Mouse (Mus musculus): ENCODE measurements around the gene Ccl17. TPM values are rescaled to one million over a fixed set of nuclear protein-coding genes. Genes with fewer than 3 reads are reported as not detected.
A peak's percentile ranks its signal among the peaks of the same experiment; 100 is the strongest.

Gene Ccl17
- total RNA-seq (2022), result 1 to 10 TPM in 3 of 4 experiments, under 1 TPM in 1; 0.55 to 4.4 (median 1.7) TPM

DNA sequence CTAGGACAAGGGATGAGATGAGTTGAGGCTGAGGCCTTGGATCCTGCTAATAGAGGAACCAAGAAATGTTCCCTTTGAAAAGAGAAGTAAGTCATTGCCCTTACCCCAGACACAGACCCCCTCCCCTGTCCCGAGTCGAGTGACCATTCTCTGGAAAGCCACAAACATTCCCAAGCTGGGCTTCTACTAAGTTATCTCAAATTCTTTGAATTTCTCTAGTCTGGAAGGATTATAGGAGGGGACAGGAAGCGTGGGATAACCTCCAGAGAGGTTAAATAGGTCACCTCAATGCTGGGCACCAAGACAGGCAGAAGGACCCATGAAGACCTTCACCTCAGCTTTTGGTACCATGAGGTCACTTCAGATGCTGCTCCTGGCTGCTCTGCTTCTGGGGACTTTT lies at the start of gene Ccl17:
Ccl17 (plus strand) TSS at position 301 of the 400 bp plus-strand sequence.
- DNase-seq, result no peak

DNA sequence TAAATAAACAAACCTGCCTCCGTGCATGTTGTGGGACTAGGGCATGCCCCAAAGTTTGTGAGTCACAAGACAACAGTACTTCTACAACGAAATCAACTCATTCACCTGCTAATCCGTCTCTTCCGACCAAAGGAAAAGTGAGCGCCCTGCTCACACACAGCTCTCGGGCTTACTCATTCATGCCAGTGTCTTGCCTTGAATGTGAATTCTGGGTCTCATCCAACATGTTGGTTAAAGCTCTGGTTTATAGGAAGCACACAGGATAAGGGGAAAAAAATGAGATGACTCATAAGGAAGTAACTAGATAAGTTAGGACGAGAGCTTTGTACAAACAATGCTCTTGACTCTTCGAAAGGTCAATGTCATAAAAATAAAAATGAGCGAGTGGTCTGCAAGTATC lies 43.2 kb upstream of the Ccl17 start:
- DNase-seq, result no peak

GRCm38 (mm10) chr8:94770945-94771344 lies 39.3 kb upstream of the Ccl17 start:
- no peak for DNase-seq

- peak; percentile 85 for DNase-seq
Observed at GRCm38 (mm10) chr8:94771941-94772670, 38.1 kb upstream of the Ccl17 start, which contains the start of gene Cx3cl1. Cx3cl1 (plus strand) TSS chr8:94772009.

DNA sequence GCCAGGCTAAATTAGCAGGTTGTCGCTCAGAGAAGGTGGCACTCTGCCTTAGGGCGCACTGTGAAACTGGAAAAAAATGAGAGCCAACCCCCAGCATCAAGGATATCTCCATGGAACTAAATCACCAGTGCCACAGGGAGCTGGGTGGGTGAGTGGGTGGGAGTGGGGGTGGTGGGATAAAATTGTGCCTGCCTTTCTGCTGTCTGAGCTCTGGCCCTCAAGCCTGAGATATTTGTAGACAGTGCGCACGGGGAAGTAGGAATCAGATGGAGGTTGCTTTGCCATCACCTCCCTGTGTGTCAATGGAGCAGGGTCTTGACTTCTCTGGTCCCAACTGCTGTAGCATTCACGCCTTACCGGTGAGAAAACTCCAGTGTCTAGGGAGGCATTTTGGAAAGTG lies 37.2 kb upstream of the Ccl17 start:
- DNase-seq, result no peak

- no peak for DNase-seq
Observed at GRCm38 (mm10) chr8:94773700-94774171, 36.5 kb upstream of the Ccl17 start.

DNA sequence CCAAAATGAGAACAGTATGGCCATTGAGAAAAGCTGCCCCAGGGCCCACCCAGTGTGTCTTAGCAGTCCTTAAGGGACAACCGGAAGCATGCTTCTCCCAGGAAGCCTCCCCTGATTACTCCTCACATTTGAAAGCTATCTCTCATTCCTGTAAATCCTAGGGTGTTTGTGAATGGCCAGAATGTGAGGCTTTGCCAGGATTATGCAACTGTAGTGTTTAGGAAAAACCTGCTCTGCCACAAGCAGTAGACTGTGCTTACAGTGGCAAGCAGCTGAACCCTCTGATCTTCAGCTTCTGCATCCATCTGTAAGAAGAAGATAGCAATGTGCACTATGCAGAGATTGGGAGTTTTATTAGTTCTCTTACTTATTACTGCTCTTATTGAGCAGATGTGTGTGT lies 35.7 kb upstream of the Ccl17 start:
- no peak for DNase-seq

DNA sequence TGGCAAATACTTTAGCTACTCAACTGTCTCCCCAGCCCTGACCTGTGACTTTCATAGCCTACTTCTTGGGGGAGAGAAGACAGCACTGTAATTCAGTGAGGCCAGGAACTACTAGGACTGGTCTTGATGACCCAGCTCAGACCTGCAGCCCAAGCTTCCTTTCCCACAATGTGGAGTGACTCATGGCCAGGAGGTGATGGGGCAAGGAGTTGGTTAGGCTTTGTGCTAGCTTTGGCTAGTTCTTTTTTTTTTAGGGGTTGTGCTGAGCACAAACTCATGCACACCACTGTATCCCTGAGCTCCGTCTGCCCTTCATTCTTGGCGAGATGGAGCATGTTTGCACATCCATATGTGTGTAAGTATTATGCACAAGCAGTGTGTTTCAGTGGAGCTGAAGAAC lies 33.9 kb upstream of the Ccl17 start:
- no peak for DNase-seq

GRCm38 (mm10) chr8:94778036-94778435 lies 32.2 kb upstream of the Ccl17 start:
- DNase-seq, result no peak

- no peak for DNase-seq
Observed at GRCm38 (mm10) chr8:94778473-94778872, 31.8 kb upstream of the Ccl17 start.

GRCm38 (mm10) chr8:94778895-94779533 lies 31.2 kb upstream of the Ccl17 start:
- DNase-seq, result no peak

GRCm38 (mm10) chr8:94779534-94780294 lies 30.5 kb upstream of the Ccl17 start:
- no peak for DNase-seq

GRCm38 (mm10) chr8:94780491-94781154 lies 29.6 kb upstream of the Ccl17 start:
- no peak for DNase-seq

- no peak for DNase-seq
Observed at GRCm38 (mm10) chr8:94781155-94781837, 29.0 kb upstream of the Ccl17 start.

DNA sequence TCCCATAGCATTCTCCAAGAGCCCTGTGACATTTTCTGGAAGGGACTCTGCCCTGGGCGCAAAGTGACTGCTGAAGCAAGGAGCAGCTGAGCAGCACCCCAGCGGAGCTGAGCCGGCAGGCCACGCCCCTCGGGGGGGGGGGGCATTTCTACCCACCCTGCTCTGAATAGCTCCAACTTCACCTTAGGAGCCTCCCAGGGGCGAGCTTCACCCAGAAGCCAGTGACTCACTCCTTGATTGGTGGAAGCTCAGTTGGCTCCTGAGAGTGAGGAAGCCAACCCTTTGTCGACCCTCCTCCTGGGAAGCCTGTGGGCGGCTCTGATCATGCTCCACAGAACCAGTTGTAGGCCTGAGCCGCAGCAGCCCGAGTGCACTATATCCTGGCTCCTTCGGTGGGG lies 28.4 kb upstream of the Ccl17 start:
- DNase-seq, result no peak

DNA sequence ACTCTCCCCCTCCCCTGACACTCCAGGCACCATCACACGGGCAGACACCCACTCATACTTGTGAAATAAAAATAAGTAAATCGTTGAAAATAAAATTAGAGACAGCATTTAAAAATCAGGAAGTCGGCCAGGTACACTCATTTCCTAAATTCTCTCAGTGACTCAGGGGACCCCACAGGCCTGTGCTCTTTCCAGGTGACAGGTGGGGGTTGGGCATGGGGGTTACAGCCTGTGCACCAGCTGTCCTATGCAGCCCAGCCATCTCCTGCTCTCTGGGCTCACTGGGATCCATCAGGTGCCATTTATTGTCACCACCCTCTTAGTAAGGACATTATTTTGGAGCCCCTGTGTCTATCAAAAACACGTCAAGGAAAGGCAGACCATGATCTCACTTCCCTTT lies 26.4 kb upstream of the Ccl17 start:
- no peak for DNase-seq

DNA sequence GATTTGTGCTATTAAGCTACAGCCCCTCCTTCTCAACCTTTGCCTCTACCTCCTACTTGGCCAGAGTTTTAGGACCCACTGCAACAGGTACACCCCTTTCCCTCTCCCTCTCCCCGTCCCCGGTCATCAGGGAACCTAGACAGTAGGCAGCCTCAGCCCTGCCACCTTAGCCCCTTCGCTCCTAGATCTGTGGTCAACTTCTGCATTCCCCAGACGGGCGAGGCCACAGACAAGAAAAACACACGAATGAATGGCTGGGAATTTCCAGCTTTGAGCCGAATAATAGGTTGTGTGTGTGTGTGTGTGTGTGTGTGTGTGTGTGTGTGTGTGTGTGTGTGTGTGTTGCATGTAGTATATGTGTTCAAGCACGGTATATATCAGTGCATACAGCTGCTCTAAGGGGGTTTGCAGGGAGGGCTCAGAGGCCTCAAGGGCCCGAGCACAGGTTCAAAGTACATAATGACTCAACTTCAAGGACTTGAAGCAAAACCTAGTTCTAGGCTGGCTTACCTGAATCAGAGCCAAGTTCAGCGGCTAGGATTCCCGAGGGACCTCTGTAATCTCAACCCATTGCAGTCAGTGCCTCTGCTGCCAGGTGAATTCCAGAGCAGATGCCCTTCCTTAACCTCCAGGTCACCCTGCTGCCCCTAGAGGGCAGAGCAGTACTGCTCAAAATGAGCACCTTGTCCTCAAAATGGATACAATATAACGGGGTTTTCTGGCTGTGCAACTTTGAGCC lies 24.8 kb upstream of the Ccl17 start:
- peak; percentile 52 for DNase-seq

DNA sequence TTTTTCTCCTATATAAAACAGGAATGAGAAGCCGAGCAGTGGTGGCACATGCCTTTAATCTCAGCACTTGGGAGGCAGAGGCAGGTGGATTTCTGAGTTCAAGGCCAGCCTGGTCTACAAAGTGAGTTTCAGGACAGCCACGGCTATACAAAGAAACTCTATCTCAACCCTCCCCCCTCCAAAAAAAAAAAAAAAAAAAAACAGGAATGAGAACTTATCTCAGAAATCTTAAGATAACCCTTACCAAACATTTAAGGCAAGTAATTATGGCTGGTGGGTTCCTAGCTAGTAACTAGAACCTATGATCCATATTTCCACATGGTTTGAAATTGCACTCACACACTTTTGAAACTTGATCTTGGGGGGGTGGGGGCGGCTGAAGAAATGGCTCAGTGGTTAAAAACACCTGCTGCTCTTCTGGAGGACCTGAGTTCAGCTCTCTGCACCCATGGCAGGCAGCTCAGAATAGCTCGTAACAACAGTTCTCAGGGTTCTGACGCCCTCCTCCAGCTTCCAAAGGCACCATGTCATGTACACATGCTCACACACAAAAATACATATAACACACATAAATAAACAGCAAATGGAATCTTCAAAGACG lies 24.2 kb upstream of the Ccl17 start:
- no peak for DNase-seq

- peak; percentile 60 for DNase-seq
Observed at GRCm38 (mm10) chr8:94787524-94788501, 22.4 kb upstream of the Ccl17 start.

All from adrenal gland, adult 8-10 months (tissue).